Mouse (Mus musculus) liver, postnatal 0 days (tissue): ENCODE results near the gene Kcna5. TPM values are rescaled to one million over a fixed set of nuclear protein-coding genes. Genes with fewer than 3 reads are reported as not detected.

ENCODE experiments used
- ATAC-seq: fragments of 200-750 bp; cut with Nextera tagmentation; 2 replicates; pipeline ENCODE4 v1.8.0; 2017; ENCODE audit warnings: mild to moderate bottlenecking, moderate library complexity
- DNase-seq: peaks from one replicate; pipeline ENCODE4 v3.0.0-alpha.2; 2016
- H3K27ac ChIP-seq: fragments of 300-500 bp; sonication (generic); 2 replicates; pipeline ENCODE4 v1.5.1; 2014; ENCODE audit warnings: antibody characterized with exemption, moderate library complexity, mild to moderate bottlenecking, low read depth
- H3K27me3 ChIP-seq: fragments of 300-500 bp; sonication (generic); 2 replicates; pipeline ENCODE4 v1.6.1; 2014; ENCODE audit warnings: low read length, control low read depth, mixed read lengths; ENCODE audit not compliant: insufficient read depth
- H3K36me3 ChIP-seq: fragments of 300-500 bp; sonication (generic); replicated peaks from 2 replicates; pipeline ENCODE4 v1.6.1; 2014; ENCODE audit warnings: mild to moderate bottlenecking, control low read depth, low read length, moderate library complexity, mixed read lengths; ENCODE audit not compliant: insufficient read depth
- H3K4me1 ChIP-seq: fragments of 300-500 bp; sonication (generic); 2 replicates; pipeline ENCODE4 v1.6.1; 2014; ENCODE audit warnings: antibody characterized with exemption, mild to moderate bottlenecking, control low read depth; ENCODE audit not compliant: insufficient read depth
- H3K4me2 ChIP-seq: fragments of 300-500 bp; sonication (generic); 2 replicates; pipeline ENCODE4 v1.6.1; 2014; ENCODE audit warnings: low read depth, mild to moderate bottlenecking, low read length, moderate library complexity, mixed read lengths
- H3K4me3 ChIP-seq: fragments of 300-500 bp; sonication (generic); 2 replicates; pipeline ENCODE4 v1.5.1; 2014; ENCODE audit warnings: low read depth, low read length
- H3K9ac ChIP-seq: fragments of 300-500 bp; sonication (generic); replicated peaks from 2 replicates; pipeline ENCODE4 v1.6.1; 2014; ENCODE audit warnings: mild to moderate bottlenecking, moderate library complexity
- H3K9me3 ChIP-seq: fragments of 300-500 bp; sonication (generic); 2 replicates; pipeline ENCODE4 v1.6.1; 2016; ENCODE audit warnings: mild to moderate bottlenecking, control low read depth, low read length, mixed read lengths
- CTCF ChIP-seq: sonication (generic); IDR thresholded peaks from 2 replicates; pipeline ENCODE4 v1.5.1; 2016; ENCODE audit warnings: antibody characterized with exemption, low read depth
- EP300 ChIP-seq: IDR thresholded peaks from 2 replicates; pipeline ENCODE4 v1.6.1; 2016; ENCODE audit warnings: antibody characterized with exemption, low read depth, mild to moderate bottlenecking
- WGBS: fragments of 180-500 bp; shearing (Covaris S2); extraction: QIAGEN DNeasy Blood & Tissue Kit; methylation state at CpG from one replicate; pipeline ENCODE4 v1.1.7; 2014; ENCODE audit not compliant: insufficient replicate concordance; 5-methylcytosine and 5-hydroxymethylcytosine counted together
- polyA plus RNA-seq: library from polyadenylated mRNA; unstranded; fragments of >200 nt; fragmentation: Nextera tagmentation; extraction: Ambion mirVana; gene quantifications from 2 replicates; pipeline ENCODE4 v1.2.1, GENCODE M21; 2015

The Kcna5 gene
- polyA plus RNA-seq, 1 experiment from 2014 or later, result 0.09 TPM

DNA sequence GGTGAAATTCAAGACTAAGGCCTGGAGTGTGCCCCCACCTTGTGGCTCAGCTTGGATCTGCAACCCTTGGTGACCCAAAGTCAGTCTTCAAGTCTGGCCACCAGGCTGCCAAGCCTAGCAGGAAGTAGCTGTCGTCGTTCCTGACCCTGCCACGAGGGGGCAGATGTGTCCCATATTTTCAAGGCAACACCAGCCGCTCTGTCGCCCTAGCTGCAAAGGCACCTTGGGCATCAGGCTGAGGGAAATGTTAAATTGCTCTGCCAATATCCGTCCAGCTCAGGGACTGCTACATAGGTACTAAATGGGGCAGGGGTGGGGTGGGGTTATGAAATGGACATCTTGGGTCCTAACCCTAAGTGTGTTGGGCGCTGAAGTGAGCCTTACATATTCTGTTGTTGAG lies 28.7 kb upstream of the Kcna5 start:
- ATAC-seq, result no peak
- WGBS, result 15% methylated on average over 7 of the region's 7 CpGs
- Histone ChIP-seq H3K36me3 (no peaks in the 10 kb centered on the region), H3K27me3 (no peaks in the 10 kb centered on the region), H3K4me3 (no peak overlapping the region), H3K9me3 (no peaks in the 10 kb centered on the region), H3K4me2 (no peak overlapping the region), H3K9ac (no peak overlapping the region), H3K27ac (no peak overlapping the region), H3K4me1 (no peaks in the 10 kb centered on the region)
- DNase-seq, result peak; percentile 82
- TF ChIP-seq CTCF, result peak; percentile 84
- TF ChIP-seq EP300, result no peak

DNA sequence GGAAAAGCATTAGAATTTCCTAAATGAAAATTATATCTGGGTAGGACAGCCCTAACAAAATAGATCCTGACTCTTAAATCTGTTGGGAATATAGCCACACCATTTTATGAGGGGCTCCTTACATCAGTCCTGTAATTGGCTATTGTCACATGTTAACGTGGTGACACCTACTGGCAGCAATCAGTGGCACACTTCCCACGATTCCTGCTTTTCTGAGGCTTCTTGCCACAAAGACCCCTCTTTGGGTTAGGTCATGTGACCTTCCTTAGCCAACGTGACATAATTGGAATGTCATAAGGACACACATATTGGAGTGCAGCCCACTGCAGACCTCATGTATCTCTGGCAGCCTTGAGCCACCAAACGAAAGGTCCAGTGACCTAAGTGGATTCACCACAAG lies 26.5 kb upstream of the Kcna5 start:
- no peaks in the 10 kb centered on the region for H3K36me3 ChIP-seq
- no peaks in the 10 kb centered on the region for H3K27me3 ChIP-seq
- 29% methylated on average over 4 of the region's 4 CpGs for whole genome bisulfite sequencing
- DNase-seq (no peak), ATAC-seq (no peak)
- TF ChIP-seq EP300 (no peak), CTCF (peak; percentile 41)
- H3K9me3 ChIP-seq, result no peaks in the 10 kb centered on the region
- no peak overlapping the region for H3K9ac ChIP-seq
- H3K4me2 ChIP-seq, result no peak overlapping the region
- no peaks in the 10 kb centered on the region for H3K4me1 ChIP-seq
- H3K27ac ChIP-seq, result no peak overlapping the region
- no peak overlapping the region for H3K4me3 ChIP-seq

DNA sequence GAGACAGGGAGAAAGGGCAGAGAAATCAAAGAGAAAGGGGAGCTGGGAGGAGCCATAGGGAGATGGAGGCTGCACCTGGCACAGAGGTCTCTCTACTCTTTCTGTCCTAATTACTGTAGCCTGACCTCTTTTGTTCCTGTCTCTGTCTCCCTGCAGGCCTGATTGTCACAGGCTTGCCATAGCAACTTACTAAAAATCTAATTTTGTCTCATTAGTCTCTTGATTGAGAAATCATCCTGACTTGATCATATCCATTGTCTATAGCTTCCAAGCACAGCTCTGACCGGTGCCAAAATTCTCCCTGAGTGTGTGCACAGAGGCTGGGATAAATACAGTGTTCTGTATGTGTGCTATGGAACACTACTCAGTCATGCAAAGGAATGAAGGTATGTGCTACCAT lies 25.5 kb upstream of the Kcna5 start:
- no peak overlapping the region for H3K27ac ChIP-seq
- ATAC-seq (no peak), DNase-seq (no peak)
- H3K4me3 ChIP-seq, result no peak overlapping the region
- no peaks in the 10 kb centered on the region for H3K4me1 ChIP-seq
- H3K4me2 ChIP-seq, result no peak overlapping the region
- H3K27me3 ChIP-seq, result no peaks in the 10 kb centered on the region
- no peaks in the 10 kb centered on the region for H3K9me3 ChIP-seq
- no peak overlapping the region for H3K9ac ChIP-seq
- no peaks in the 10 kb centered on the region for H3K36me3 ChIP-seq
- 66% methylated on average over 1 of the region's 1 CpGs for WGBS
- TF ChIP-seq EP300, result no peak
- no peak for TF ChIP-seq CTCF

DNA sequence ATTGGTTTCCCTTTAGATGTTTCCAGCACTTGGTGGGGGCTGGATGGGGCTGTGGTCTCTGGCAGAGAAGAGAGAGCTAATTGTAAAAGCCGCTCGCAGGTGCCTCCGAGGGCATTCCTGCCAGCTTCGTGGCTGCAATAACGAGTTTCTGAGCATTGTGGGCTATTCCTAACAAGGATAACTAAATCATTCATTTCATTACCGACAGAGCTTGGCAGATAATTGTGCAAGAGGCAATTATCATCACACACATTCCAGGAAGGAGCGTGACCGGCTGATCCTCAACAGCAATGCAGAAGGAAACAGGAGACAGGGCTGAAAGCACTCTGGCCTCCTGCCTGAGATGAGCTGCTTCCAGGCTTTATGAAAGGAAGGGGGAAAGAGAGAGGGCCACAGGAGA lies 24.8 kb upstream of the Kcna5 start:
- no peak overlapping the region; the same call in 1 of the 2 replicates for H3K27ac ChIP-seq

DNA sequence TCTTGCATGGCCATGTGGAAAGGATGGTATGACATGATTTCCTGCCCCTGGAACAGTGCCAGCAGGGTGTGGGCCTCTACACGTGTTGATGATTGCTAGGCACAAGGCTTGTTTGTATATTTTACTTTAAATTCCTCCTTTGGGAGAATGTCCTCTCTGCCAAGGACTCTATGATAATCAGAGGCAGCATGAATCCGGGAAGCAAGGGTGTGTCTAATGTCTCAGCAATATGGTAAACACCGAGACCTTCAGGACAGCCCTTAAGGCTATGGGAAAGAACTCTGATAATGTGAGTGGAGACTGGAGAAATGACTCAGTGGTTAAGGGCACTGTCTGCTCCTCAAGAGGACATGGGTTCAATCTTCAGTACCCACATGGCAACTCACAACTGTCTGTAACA lies 23.1 kb upstream of the Kcna5 start:
- DNase-seq (no peak), ATAC-seq (no peak)
- no peaks in the 10 kb centered on the region for H3K36me3 ChIP-seq
- no peak for TF ChIP-seq CTCF
- no peak for TF ChIP-seq EP300
- H3K27me3 ChIP-seq, result no peaks in the 10 kb centered on the region
- H3K4me1 ChIP-seq, result no peaks in the 10 kb centered on the region
- H3K4me3 ChIP-seq, result no peak overlapping the region
- 61% methylated on average over 3 of the region's 3 CpGs for WGBS
- no peak overlapping the region for H3K9ac ChIP-seq
- H3K27ac ChIP-seq, result no peak overlapping the region
- no peak overlapping the region for H3K4me2 ChIP-seq
- H3K9me3 ChIP-seq, result no peaks in the 10 kb centered on the region

More for the DNA sequence above, 24.8 kb upstream of the Kcna5 start:
- no peak for DNase-seq
- WGBS, result 51% methylated on average over 8 of the region's 8 CpGs
- Histone ChIP-seq H3K4me3 (no peak overlapping the region), H3K4me2 (no peak overlapping the region), H3K9ac (no peak overlapping the region), H3K9me3 (no peaks in the 10 kb centered on the region), H3K4me1 (no peaks in the 10 kb centered on the region), H3K27me3 (no peaks in the 10 kb centered on the region), H3K36me3 (no peaks in the 10 kb centered on the region)
- TF ChIP-seq CTCF (no peak), EP300 (no peak)
- no peak for ATAC-seq

DNA sequence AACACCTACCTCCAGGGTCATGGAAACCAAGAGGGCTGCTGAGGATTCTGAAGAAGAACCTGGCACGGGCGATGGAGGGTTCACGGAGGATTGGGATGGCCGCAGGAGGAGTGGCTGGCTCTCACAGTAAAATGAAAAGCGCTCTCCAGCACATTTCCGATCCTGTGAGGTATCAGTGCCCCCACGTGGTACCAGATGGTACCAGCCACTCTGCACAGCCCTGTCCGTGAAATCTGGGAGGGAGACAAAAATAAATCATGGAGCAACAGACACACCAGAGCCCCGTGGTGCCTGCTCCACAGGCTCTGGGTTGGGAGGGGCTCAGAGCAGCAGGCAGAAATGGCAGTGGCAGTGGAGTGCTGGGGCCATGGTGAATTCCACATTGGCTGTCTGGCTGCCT lies 18.6 kb upstream of the Kcna5 start:
- Histone ChIP-seq H3K36me3 (no peaks in the 10 kb centered on the region), H3K4me1 (no peaks in the 10 kb centered on the region), H3K27me3 (no peaks in the 10 kb centered on the region), H3K9ac (no peak overlapping the region), H3K9me3 (no peaks in the 10 kb centered on the region), H3K4me3 (no peak overlapping the region), H3K27ac (no peak overlapping the region), H3K4me2 (no peak overlapping the region)
- 33% methylated on average over 9 of the region's 9 CpGs for WGBS
- DNase-seq (no peak), ATAC-seq (no peak)
- TF ChIP-seq CTCF (peak; percentile 34), EP300 (no peak)

DNA sequence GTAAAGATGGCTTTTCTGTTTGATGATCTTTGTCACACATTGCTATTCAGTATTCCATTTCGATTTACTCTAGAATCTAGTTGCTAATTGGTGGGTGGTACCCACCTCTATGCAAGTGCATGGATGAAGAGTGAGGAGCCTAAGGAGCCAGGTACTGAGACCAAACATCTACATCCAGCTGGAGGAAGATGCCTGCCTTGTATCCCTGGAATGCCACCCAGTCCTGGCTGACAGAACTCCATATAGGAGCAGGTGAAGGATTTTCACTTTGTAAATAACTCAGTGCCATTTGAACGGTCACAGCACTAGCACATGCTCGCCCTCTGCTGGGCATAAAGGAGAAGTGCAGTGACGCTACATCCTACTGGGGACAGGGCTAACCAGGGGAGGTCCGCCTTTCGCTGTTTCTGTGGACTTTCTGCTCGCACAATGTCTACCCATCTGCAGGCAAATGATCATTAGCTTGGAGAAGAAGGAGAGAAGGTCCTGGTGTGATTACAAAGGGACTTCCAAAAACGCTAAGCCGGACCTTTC lies 16.7 kb upstream of the Kcna5 start:
- WGBS, result 22% methylated on average over 9 of the region's 9 CpGs
- peak; percentile 39 for DNase-seq
- Histone ChIP-seq H3K9me3 (no peaks in the 10 kb centered on the region), H3K4me1 (no peaks in the 10 kb centered on the region), H3K36me3 (no peaks in the 10 kb centered on the region), H3K27ac (no peak overlapping the region), H3K4me2 (no peak overlapping the region), H3K4me3 (no peak overlapping the region), H3K9ac (no peak overlapping the region), H3K27me3 (no peaks in the 10 kb centered on the region)
- TF ChIP-seq EP300 (no peak), CTCF (peak; percentile 93)
- no peak for ATAC-seq
